Mouse (Mus musculus) thymus, adult 2 months (tissue): Measurements from ENCODE around the gene 4921524J17Rik. TPM values are rescaled to one million over a fixed set of nuclear protein-coding genes. Genes with fewer than 3 reads are reported as not detected.

Source experiments
- DNase-seq: peaks from one replicate; pipeline ENCODE4 v3.0.0; 2021
- H3K27ac ChIP-seq: fragments of 200-500 bp; 2 replicates; pipeline ENCODE4 v1.5.1; 2012; ENCODE audit warnings: low read length, control low read depth; ENCODE audit not compliant: control insufficient read depth, insufficient read depth
- H3K27me3 ChIP-seq: fragments of 200-500 bp; 2 replicates; pipeline ENCODE4 v1.6.1; 2012; ENCODE audit warnings: mild to moderate bottlenecking, low read length, moderate library complexity, mixed read lengths; ENCODE audit not compliant: control insufficient read depth, insufficient read depth
- H3K36me3 ChIP-seq: fragments of 200-500 bp; 2 replicates; pipeline ENCODE4 v1.6.1; 2012; ENCODE audit warnings: mild to moderate bottlenecking, low read length, moderate library complexity; ENCODE audit not compliant: control insufficient read depth, insufficient read depth
- H3K4me1 ChIP-seq: fragments of 200-500 bp; replicated peaks from 2 replicates; pipeline ENCODE4 v1.6.1; 2012; ENCODE audit warnings: low read length; ENCODE audit not compliant: control insufficient read depth, insufficient read depth
- H3K4me3 ChIP-seq: fragments of 200-500 bp; 2 replicates; pipeline ENCODE4 v1.5.1; 2012; ENCODE audit warnings: mild to moderate bottlenecking, low read length, control low read depth, moderate library complexity; ENCODE audit not compliant: control insufficient read depth, insufficient read depth
- CTCF ChIP-seq: fragments of 200-500 bp; IDR thresholded peaks from 2 replicates; pipeline ENCODE4 v1.5.1; 2012; ENCODE audit warnings: mild to moderate bottlenecking, control low read depth, low read length, moderate library complexity, borderline replicate concordance; ENCODE audit not compliant: control insufficient read depth, poor library complexity, insufficient read depth; ENCODE audit errors: extremely low read depth
- POLR2A ChIP-seq: fragments of 200-500 bp; IDR thresholded peaks from 2 replicates; pipeline ENCODE4 v1.6.1; 2012; ENCODE audit warnings: mild to moderate bottlenecking, low read length, control low read depth, moderate library complexity; ENCODE audit not compliant: control insufficient read depth, poor library complexity, insufficient read depth; ENCODE audit errors: extremely low read depth
- WGBS: fragments of 180-500 bp; shearing (Covaris S2); methylation state at CpG from one replicate; pipeline ENCODE4 v1.1.7; 2018; 5-methylcytosine and 5-hydroxymethylcytosine counted together
- polyA plus RNA-seq: library from polyadenylated mRNA; depleted of rRNA; stranded (reverse); fragments of >200 nt; gene quantifications from 2 replicates; pipeline ENCODE4 v1.2.3, GENCODE M21; 2012

Gene 4921524J17Rik
- polyA plus RNA-seq, 1 experiment: 7.2 TPM

- Histone ChIP-seq H3K27me3 (no peaks in the 10 kb centered on the region), H3K36me3 (no peaks in the 10 kb centered on the region), H3K4me1 (peaks cover 5% of the 10 kb centered on the region; the same call in 1 of the 2 replicates), H3K27ac (no peak overlapping the region), H3K4me3 (no peak overlapping the region)
- no peak for DNase-seq
- TF ChIP-seq POLR2A: no peak
- TF ChIP-seq CTCF: no peak
- WGBS: 36% methylated on average over 3 of the region's 3 CpGs
These were observed 1.8 kb downstream of the 4921524J17Rik start for GRCm38 (mm10) chr8:85430801-85431200.

- H3K27ac ChIP-seq: no peak overlapping the region
- H3K27me3 ChIP-seq: no peaks in the 10 kb centered on the region
- H3K4me3 ChIP-seq: no peak overlapping the region
- TF ChIP-seq CTCF (no peak), POLR2A (no peak)
- H3K36me3 ChIP-seq: no peaks in the 10 kb centered on the region
- 41% methylated on average over 4 of the region's 4 CpGs for WGBS
- H3K4me1 ChIP-seq: peaks cover 5% of the 10 kb centered on the region; the same call in 1 of the 2 replicates
- no peak for DNase-seq
These were observed 3.4 kb downstream of the 4921524J17Rik start for GRCm38 (mm10) chr8:85429219-85429618.

- Histone ChIP-seq H3K27ac (no peak overlapping the region), H3K36me3 (peaks cover 2% of the 10 kb centered on the region), H3K27me3 (no peaks in the 10 kb centered on the region), H3K4me1 (peaks cover 5% of the 10 kb centered on the region; the same call in 1 of the 2 replicates), H3K4me3 (no peak overlapping the region)
- TF ChIP-seq POLR2A (no peak), CTCF (no peak)
- DNase-seq: no peak
- 93% methylated on average over 4 of the region's 4 CpGs for WGBS
These were observed 5.6 kb downstream of the 4921524J17Rik start for GRCm38 (mm10) chr8:85427026-85427425.

GRCm38 (mm10) chr8:85421329-85421728 is 11.3 kb downstream of the 4921524J17Rik start:
- TF ChIP-seq CTCF (no peak), POLR2A (no peak)
- Histone ChIP-seq H3K4me1 (peaks cover 3% of the 10 kb centered on the region), H3K4me3 (no peak overlapping the region), H3K27ac (no peak overlapping the region), H3K27me3 (no peaks in the 10 kb centered on the region), H3K36me3 (peaks cover 5% of the 10 kb centered on the region)
- no peak for DNase-seq
- WGBS: 98% methylated on average over 1 of the region's 1 CpGs

GRCm38 (mm10) chr8:85408526-85408925 is 24.1 kb downstream of the 4921524J17Rik start:
- no peak overlapping the region for H3K27ac ChIP-seq

DNA sequence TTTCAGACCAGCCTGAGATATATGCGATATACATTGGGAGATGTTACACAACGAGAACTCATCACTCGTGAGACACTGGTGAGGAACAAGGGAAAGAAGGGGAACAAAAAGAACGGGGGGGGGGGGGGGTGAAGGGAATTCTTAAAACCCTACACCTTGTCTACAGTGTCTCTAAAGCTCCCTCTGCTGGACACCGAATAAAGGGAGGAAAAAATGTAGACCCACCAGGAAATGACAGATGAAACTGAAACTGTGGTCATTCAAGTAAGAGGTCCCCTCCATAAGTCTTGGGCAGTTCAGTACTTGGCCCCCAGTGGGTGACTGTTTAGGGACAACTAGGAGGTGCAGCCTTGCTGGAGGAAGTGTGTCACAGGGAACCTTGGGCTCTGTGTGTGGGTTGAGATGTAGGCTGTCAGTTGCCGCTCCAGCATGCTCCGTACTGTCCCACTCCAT is 24.6 kb downstream of the 4921524J17Rik start:
- Histone ChIP-seq H3K27me3 (no peaks in the 10 kb centered on the region), H3K4me1 (no peaks in the 10 kb centered on the region), H3K27ac (no peak overlapping the region), H3K4me3 (no peak overlapping the region), H3K36me3 (peaks cover 15% of the 10 kb centered on the region; the same call in 1 of the 2 replicates)
- WGBS: 57% methylated on average over 7 of the region's 7 CpGs
- TF ChIP-seq CTCF: no peak
- TF ChIP-seq POLR2A: no peak
- DNase-seq: peak; percentile 45

More at GRCm38 (mm10) chr8:85408526-85408925, 24.1 kb downstream of the 4921524J17Rik start:
- WGBS: 94% methylated on average over 3 of the region's 3 CpGs
- TF ChIP-seq POLR2A (no peak), CTCF (no peak)
- H3K27me3 ChIP-seq: no peaks in the 10 kb centered on the region
- H3K36me3 ChIP-seq: peaks cover 15% of the 10 kb centered on the region; the same call in 1 of the 2 replicates
- no peak overlapping the region for H3K4me3 ChIP-seq
- no peak for DNase-seq
- H3K4me1 ChIP-seq: no peaks in the 10 kb centered on the region

DNA sequence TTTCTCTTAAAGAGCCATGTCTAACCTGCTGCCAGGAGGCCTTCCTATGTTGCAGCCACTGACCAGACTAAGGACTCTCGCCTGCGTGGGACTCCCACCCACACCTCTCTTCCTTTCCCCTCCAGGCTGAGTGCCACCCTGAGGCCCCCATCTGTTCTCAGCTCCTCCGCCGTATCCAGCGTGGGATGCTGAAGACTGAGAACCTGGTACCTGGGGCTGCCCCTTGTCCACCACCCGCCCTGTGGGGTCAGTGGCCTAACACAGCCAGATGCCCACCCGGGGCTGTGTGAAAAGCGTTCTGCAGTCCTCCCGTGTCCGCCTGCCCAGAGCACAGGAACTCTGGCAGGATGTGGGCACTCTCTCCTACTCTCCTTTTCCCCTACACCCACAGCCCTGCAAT is 26.7 kb downstream of the 4921524J17Rik start:
- no peak for DNase-seq
- TF ChIP-seq POLR2A: no peak
- peaks cover 8% of the 10 kb centered on the region; the same call in 1 of the 2 replicates for H3K36me3 ChIP-seq
- no peak overlapping the region for H3K27ac ChIP-seq
- no peaks in the 10 kb centered on the region for H3K4me1 ChIP-seq
- no peak overlapping the region for H3K4me3 ChIP-seq
- WGBS: 72% methylated on average over 10 of the region's 10 CpGs
- H3K27me3 ChIP-seq: no peaks in the 10 kb centered on the region
